Mouse (Mus musculus): Measurements from ENCODE around the gene Snrpd2. TPM values are rescaled to one million over a fixed set of nuclear protein-coding genes. Genes with fewer than 3 reads are reported as not detected.

Gene Snrpd2
- polyA plus RNA-seq, 1 experiment from 2014 or later = 183 TPM

DNA sequence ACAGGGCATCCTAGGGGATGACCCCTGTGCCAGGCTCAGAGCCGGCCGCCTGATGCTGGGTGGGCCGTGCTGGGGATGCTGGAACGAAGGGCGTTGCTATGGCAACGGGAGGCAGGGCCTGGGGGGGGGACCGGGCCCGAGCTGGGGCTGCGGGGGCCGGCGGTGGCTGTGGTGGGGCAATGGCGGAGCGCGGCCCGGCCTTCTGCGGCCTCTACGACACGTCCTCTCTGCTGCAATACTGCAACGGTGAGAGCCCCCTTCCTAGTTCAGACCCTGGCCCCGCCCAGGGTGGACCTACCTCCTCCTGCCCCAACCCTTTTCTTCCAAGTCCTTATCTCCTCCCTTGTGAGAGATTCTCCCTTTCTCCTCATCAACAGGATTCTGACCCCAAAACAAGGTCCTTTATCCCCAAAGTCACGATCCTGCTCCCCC lies 27.0 kb downstream of the Snrpd2 start:
- peaks cover 51% of the 10 kb centered on the region for H3K27me3 ChIP-seq (ENCODE audit: control insufficient read depth, insufficient read depth, low read length)
- 5% methylated on average over 21 of the region's 21 CpGs for WGBS
- H3K4me3 ChIP-seq (ENCODE audit: low read depth, low read length) = peak overlapping the region; percentile 5; the same call in 1 of the 2 replicates
- no peak overlapping the region for H3K27ac ChIP-seq (replicated peaks; ENCODE audit: low read depth, low read length)
- no peak for ATAC-seq (ENCODE audit: insufficient number of reproducible peaks, low FRiP score, low TSS enrichment, low read depth)
- no peak for DNase-seq (ENCODE audit: low spot score)
- H3K9ac ChIP-seq (ENCODE audit: low read length) = no peak overlapping the region
- H3K4me2 ChIP-seq (ENCODE audit: low read depth, severe bottlenecking) = peak overlapping the region; percentile 39
- H3K36me3 ChIP-seq (ENCODE audit: control insufficient read depth, insufficient read depth, low read length) = no peaks in the 10 kb centered on the region
- no peaks in the 10 kb centered on the region for H3K9me3 ChIP-seq (ENCODE audit: control insufficient read depth, low read length)
- peaks cover 5% of the 10 kb centered on the region; the same call in 1 of the 2 replicates for H3K4me1 ChIP-seq (ENCODE audit: control insufficient read depth, insufficient read depth, low read length)

GRCm38 (mm10) chr7:19177216-19177615 lies 27.7 kb downstream of the Snrpd2 start:
- ATAC-seq (ENCODE audit: insufficient number of reproducible peaks, low FRiP score, low TSS enrichment, low read depth) (no peak), DNase-seq (ENCODE audit: low spot score) (no peak)
- no peak overlapping the region for H3K4me2 ChIP-seq (ENCODE audit: low read depth, severe bottlenecking)
- H3K4me3 ChIP-seq (ENCODE audit: low read depth, low read length) = no peak overlapping the region
- H3K27ac ChIP-seq (replicated peaks; ENCODE audit: low read depth, low read length) = no peak overlapping the region
- H3K9me3 ChIP-seq (ENCODE audit: control insufficient read depth, low read length) = no peaks in the 10 kb centered on the region
- H3K9ac ChIP-seq (ENCODE audit: low read length) = no peak overlapping the region
- H3K4me1 ChIP-seq (ENCODE audit: control insufficient read depth, insufficient read depth, low read length) = peaks cover 8% of the 10 kb centered on the region; the same call in 1 of the 2 replicates
- peaks cover 51% of the 10 kb centered on the region for H3K27me3 ChIP-seq (ENCODE audit: control insufficient read depth, insufficient read depth, low read length)
- WGBS = 72% methylated on average over 7 of the region's 7 CpGs
- H3K36me3 ChIP-seq (ENCODE audit: control insufficient read depth, insufficient read depth, low read length) = no peaks in the 10 kb centered on the region

GRCm38 (mm10) chr7:19178035-19178434 lies 28.5 kb downstream of the Snrpd2 start:
- no peak overlapping the region for H3K27ac ChIP-seq (replicated peaks; ENCODE audit: low read depth, low read length)

DNA sequence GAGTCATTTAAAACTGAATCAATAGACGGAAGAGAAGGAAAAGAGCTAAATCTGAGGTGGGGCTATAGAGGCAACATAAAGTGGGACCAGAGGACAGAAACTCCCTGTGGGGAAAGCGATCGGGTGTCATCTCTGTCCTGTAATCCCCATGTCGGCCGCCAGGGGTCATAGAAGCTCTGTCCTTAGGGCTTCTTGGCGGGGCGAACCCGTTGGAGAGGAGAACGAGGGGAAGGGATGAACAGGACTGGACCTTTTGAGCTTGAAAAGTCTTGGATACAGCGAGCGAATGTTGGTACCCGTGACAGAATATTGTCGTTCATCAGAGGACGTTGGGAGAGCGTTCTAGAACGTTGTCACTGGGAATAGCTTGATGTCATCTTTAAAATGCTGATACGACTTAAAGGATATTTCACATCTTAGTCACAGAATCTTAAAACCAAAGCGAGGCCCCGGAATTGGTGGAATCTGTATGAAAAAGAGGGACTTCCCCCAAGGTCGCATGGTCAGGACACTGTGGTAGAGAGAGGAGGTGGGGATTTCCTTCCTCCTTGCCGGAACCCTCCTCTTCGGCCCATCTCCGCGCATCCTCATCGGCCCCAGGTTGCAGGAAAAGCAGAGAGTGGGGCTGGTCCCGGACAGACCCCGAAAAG lies 29.0 kb downstream of the Snrpd2 start:
- Histone ChIP-seq H3K27ac (replicated peaks; ENCODE audit: low read depth, low read length) (no peak overlapping the region), H3K27me3 (ENCODE audit: control insufficient read depth, insufficient read depth, low read length) (peaks cover 51% of the 10 kb centered on the region), H3K9me3 (ENCODE audit: control insufficient read depth, low read length) (no peaks in the 10 kb centered on the region), H3K9ac (ENCODE audit: low read length) (no peak overlapping the region), H3K36me3 (ENCODE audit: control insufficient read depth, insufficient read depth, low read length) (no peaks in the 10 kb centered on the region), H3K4me3 (ENCODE audit: low read depth, low read length) (peak overlapping the region; percentile 17; the same call in 1 of the 2 replicates), H3K4me1 (ENCODE audit: control insufficient read depth, insufficient read depth, low read length) (peaks cover 10% of the 10 kb centered on the region; the same call in 1 of the 2 replicates), H3K4me2 (ENCODE audit: low read depth, severe bottlenecking) (peak overlapping the region; percentile 42)
- 7% methylated on average over 27 of the region's 27 CpGs for WGBS
- ATAC-seq (ENCODE audit: insufficient number of reproducible peaks, low FRiP score, low TSS enrichment, low read depth) (no peak), DNase-seq (ENCODE audit: low spot score) (peak; percentile 84)

More at GRCm38 (mm10) chr7:19178035-19178434, 28.5 kb downstream of the Snrpd2 start:
- H3K9me3 ChIP-seq (ENCODE audit: control insufficient read depth, low read length) = no peaks in the 10 kb centered on the region
- no peak overlapping the region for H3K4me2 ChIP-seq (ENCODE audit: low read depth, severe bottlenecking)
- H3K4me3 ChIP-seq (ENCODE audit: low read depth, low read length) = no peak overlapping the region
- H3K9ac ChIP-seq (ENCODE audit: low read length) = no peak overlapping the region
- H3K27me3 ChIP-seq (ENCODE audit: control insufficient read depth, insufficient read depth, low read length) = peaks cover 51% of the 10 kb centered on the region
- ATAC-seq (ENCODE audit: insufficient number of reproducible peaks, low FRiP score, low TSS enrichment, low read depth) (no peak), DNase-seq (ENCODE audit: low spot score) (no peak)
- no peaks in the 10 kb centered on the region for H3K36me3 ChIP-seq (ENCODE audit: control insufficient read depth, insufficient read depth, low read length)
- 6% methylated on average over 18 of the region's 18 CpGs for WGBS
- H3K4me1 ChIP-seq (ENCODE audit: control insufficient read depth, insufficient read depth, low read length) = peaks cover 10% of the 10 kb centered on the region; the same call in 1 of the 2 replicates

DNA sequence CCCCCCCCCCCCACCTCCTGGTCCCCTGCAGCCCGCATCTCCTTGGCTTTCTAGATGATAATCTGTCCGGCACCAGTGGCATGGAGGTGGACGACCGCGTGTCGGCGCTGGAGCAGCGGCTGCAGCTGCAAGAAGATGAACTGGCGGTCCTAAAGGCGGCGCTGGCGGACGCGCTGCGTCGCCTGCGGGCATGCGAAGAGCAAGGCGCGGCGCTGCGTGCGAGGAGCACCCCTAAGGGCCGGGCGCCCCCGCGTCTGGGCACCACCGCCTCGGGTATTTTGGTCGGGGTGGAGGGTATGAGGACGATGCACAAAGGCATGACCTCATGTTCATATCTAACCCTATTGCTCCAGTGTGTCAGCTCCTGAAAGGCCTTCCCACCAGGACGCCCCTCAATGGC lies 29.7 kb downstream of the Snrpd2 start:
- H3K4me3 ChIP-seq (ENCODE audit: low read depth, low read length) = peak overlapping the region; percentile 17
- peaks cover 10% of the 10 kb centered on the region; the same call in 1 of the 2 replicates for H3K4me1 ChIP-seq (ENCODE audit: control insufficient read depth, insufficient read depth, low read length)
- peak overlapping the region; percentile 42 for H3K4me2 ChIP-seq (ENCODE audit: low read depth, severe bottlenecking)
- DNase-seq (ENCODE audit: low spot score) = peak; percentile 80
- H3K36me3 ChIP-seq (ENCODE audit: control insufficient read depth, insufficient read depth, low read length) = no peaks in the 10 kb centered on the region
- no peaks in the 10 kb centered on the region for H3K9me3 ChIP-seq (ENCODE audit: control insufficient read depth, low read length)
- peaks cover 51% of the 10 kb centered on the region for H3K27me3 ChIP-seq (ENCODE audit: control insufficient read depth, insufficient read depth, low read length)
- no peak overlapping the region for H3K9ac ChIP-seq (ENCODE audit: low read length)
- no peak overlapping the region for H3K27ac ChIP-seq (replicated peaks; ENCODE audit: low read depth, low read length)
- no peak for ATAC-seq (ENCODE audit: insufficient number of reproducible peaks, low FRiP score, low TSS enrichment, low read depth)
- WGBS = under 1% methylated on average over 32 of the region's 32 CpGs

- 39% methylated on average over 6 of the region's 6 CpGs for WGBS
- Histone ChIP-seq H3K4me3 (ENCODE audit: low read depth, low read length) (no peak overlapping the region), H3K9me3 (ENCODE audit: control insufficient read depth, low read length) (no peaks in the 10 kb centered on the region), H3K36me3 (ENCODE audit: control insufficient read depth, insufficient read depth, low read length) (no peaks in the 10 kb centered on the region), H3K27ac (replicated peaks; ENCODE audit: low read depth, low read length) (no peak overlapping the region), H3K4me2 (ENCODE audit: low read depth, severe bottlenecking) (peak overlapping the region; percentile 42; the same call in 1 of the 2 replicates), H3K4me1 (ENCODE audit: control insufficient read depth, insufficient read depth, low read length) (peaks cover 10% of the 10 kb centered on the region; the same call in 1 of the 2 replicates), H3K9ac (ENCODE audit: low read length) (0 out of 2 replicates have a peak overlapping the region, but pooled peaks have one; percentile 23), H3K27me3 (ENCODE audit: control insufficient read depth, insufficient read depth, low read length) (peaks cover 51% of the 10 kb centered on the region)
- no peak for DNase-seq (ENCODE audit: low spot score)
- ATAC-seq (ENCODE audit: insufficient number of reproducible peaks, low FRiP score, low TSS enrichment, low read depth) = no peak
Observed at GRCm38 (mm10) chr7:19179936-19180335, 30.4 kb downstream of the Snrpd2 start.

- WGBS = 1% methylated on average over 27 of the region's 27 CpGs
- H3K27me3 ChIP-seq (ENCODE audit: control insufficient read depth, insufficient read depth, low read length) = peaks cover 44% of the 10 kb centered on the region
- DNase-seq (ENCODE audit: low spot score) (peak; percentile 71), ATAC-seq (ENCODE audit: insufficient number of reproducible peaks, low FRiP score, low TSS enrichment, low read depth) (0 out of 2 replicates have a peak, but pooled peaks have one; percentile 32)
- peak overlapping the region; percentile 79 for H3K4me2 ChIP-seq (ENCODE audit: low read depth, severe bottlenecking)
- H3K36me3 ChIP-seq (ENCODE audit: control insufficient read depth, insufficient read depth, low read length) = no peaks in the 10 kb centered on the region; the same call in 1 of the 2 replicates
- H3K27ac ChIP-seq (replicated peaks; ENCODE audit: low read depth, low read length) = no peak overlapping the region
- peak overlapping the region; percentile 46 for H3K9ac ChIP-seq (ENCODE audit: low read length)
- peak overlapping the region; percentile 45 for H3K4me3 ChIP-seq (ENCODE audit: low read depth, low read length)
- no peaks in the 10 kb centered on the region for H3K9me3 ChIP-seq (ENCODE audit: control insufficient read depth, low read length)
- H3K4me1 ChIP-seq (ENCODE audit: control insufficient read depth, insufficient read depth, low read length) = peaks cover 10% of the 10 kb centered on the region; the same call in 1 of the 2 replicates
Observed at GRCm38 (mm10) chr7:19180862-19181429, 31.4 kb downstream of the Snrpd2 start.

DNA sequence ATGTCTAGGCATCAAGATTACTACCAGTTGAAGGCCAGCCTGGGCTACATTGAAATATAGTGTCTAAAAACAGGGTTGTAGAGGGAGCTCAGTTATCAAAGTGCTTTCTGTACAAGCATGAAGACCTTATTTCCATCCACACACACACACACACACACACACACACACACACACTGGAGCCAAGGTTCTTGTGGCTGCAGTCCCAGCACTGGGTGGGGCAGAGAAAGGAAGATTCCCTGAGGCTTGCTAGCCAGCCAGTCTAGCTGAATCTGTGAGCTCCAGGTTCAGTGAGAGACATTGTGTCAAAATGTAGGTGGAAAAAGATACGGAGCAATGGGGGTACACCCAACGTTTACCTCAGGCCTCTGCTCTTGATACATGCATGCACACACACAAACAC lies 34.7 kb downstream of the Snrpd2 start:
- Histone ChIP-seq H3K36me3 (ENCODE audit: control insufficient read depth, insufficient read depth, low read length) (no peaks in the 10 kb centered on the region; the same call in 1 of the 2 replicates), H3K4me2 (ENCODE audit: low read depth, severe bottlenecking) (no peak overlapping the region), H3K4me1 (ENCODE audit: control insufficient read depth, insufficient read depth, low read length) (peaks cover 6% of the 10 kb centered on the region; the same call in 1 of the 2 replicates), H3K27ac (replicated peaks; ENCODE audit: low read depth, low read length) (no peak overlapping the region), H3K9ac (ENCODE audit: low read length) (no peak overlapping the region), H3K4me3 (ENCODE audit: low read depth, low read length) (no peak overlapping the region), H3K27me3 (ENCODE audit: control insufficient read depth, insufficient read depth, low read length) (peaks cover 12% of the 10 kb centered on the region), H3K9me3 (ENCODE audit: control insufficient read depth, low read length) (no peaks in the 10 kb centered on the region)
- DNase-seq (ENCODE audit: low spot score) (no peak), ATAC-seq (ENCODE audit: insufficient number of reproducible peaks, low FRiP score, low TSS enrichment, low read depth) (no peak)
- 89% methylated on average over 2 of the region's 2 CpGs for WGBS
